Mouse (Mus musculus) spleen, adult 2 months (tissue): Measurements from ENCODE around the gene Glis3.

Experiments
- CTCF ChIP-seq: fragments of 200-500 bp; IDR thresholded peaks from 2 replicates; pipeline ENCODE4 v1.5.1; 2011; ENCODE audit warnings: mild to moderate bottlenecking, inconsistent platforms; ENCODE audit not compliant: insufficient read depth, insufficient read length, insufficient replicate concordance; ENCODE audit errors: extremely low read depth
- POLR2A ChIP-seq: fragments of 200-500 bp; IDR thresholded peaks from 2 replicates; pipeline ENCODE4 v1.6.1; 2011; ENCODE audit warnings: low read depth, low read length, inconsistent platforms

DNA sequence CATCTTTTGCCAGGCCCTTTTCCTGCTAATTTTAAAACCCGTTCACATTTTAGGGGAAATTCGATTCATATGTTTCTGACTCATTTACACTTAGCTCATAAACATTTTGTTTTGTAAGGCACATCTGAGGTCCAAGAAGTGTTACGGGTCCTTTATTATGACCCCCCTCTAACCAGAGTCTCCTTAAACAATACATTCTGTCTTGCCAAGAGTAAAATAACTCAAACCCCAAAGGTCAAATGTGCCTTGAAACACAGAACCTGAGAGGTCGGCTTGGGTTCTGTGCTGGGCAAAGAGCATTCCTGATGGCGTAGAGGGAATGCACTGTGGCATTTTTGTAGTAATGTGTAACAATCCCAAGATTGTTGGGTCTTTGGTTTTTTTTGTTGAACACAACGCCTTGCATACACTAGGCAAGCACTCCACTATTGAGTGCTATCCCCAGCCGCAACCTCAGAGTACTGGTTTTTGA, 395.7 kb downstream of the Glis3 start:
- TF ChIP-seq CTCF (no peak), POLR2A (no peak)
